Comparison of ENCODE assay signal across 14 mouse cellular contexts in the genomic region with DNA sequence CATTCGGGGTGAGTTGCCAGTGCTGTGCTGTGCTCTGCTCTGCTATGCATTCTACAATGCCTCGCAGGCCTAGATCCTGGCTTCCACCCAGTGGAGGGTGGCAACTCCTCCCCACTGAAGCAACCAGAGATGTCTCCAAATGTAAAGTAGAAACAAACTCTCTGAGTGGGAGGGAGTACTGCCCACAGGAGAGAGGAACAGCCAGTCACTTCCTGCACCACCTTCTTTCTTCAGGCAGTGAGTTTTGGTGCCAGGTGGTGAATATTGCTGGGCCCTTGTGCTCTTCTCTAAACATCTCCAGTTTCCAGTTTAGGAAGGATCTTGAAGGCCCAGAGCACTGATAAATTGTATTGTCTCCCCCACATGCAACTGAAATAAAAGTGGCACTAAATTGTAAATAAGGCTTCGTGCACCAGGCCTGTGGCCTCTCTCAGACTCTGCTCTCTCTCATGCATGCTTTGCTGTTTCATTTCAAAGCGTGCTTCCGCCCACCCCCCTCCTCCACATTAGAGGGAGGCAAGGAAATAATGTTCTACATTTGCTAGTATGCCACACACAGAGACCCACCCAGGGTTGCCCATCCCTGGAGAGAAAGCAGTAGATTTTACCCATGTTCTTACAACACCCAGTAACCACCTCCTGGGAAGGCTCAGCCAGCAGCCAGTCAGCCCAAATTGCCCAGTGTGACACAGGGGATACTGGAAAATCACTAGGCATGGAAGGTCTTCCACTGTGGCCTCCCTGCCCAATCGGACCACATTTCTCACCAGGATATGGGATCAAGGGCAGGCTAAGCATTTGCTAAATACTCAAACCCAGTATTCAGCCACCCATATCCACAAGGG. TPM values are rescaled to one million over a fixed set of nuclear protein-coding genes. Genes with fewer than 3 reads are reported as not detected.
DNase-seq lines count a peak whose midpoint lies in the region; ATAC-seq lines count a peak whose summit lies in the region.
"Had no signal": no experiment of that assay in that cellular context is flagged by ENCODE, and none has a peak within 500 bp of the region (broad histone marks: within the 10 kb centered on the region; RNA-seq: fewer than 3 reads in every experiment).

No protein-coding gene starts in this region.

- H3K27ac ChIP-seq in midbrain, embryonic 11.5 days (ENCODE audit: low read depth, low read length): no peak overlapping the region
- no peak overlapping the region for H3K27ac ChIP-seq in midbrain, embryonic 13.5 days

- no peaks in the 10 kb centered on the region for H3K9me3 ChIP-seq in midbrain, embryonic 11.5 days (ENCODE audit: control insufficient read depth, low read length)
- no peaks in the 10 kb centered on the region for H3K9me3 ChIP-seq in midbrain, embryonic 13.5 days

- ATAC-seq in frontal cortex, adult (ENCODE audit: low TSS enrichment): peak; percentile 96
- ATAC-seq in granulocyte monocyte progenitor cell, adult 5-6 weeks (replicated peaks; ENCODE audit: poor library complexity, severe bottlenecking): peak; percentile 37; the same call in 1 of the 2 replicates
- no peak for ATAC-seq in midbrain, embryonic 11.5 days (ENCODE audit: low FRiP score)
- no peak for ATAC-seq in midbrain, embryonic 13.5 days
- ATAC-seq: forebrain, postnatal 0 days had no signal

- 84% methylated on average over 6 of the region's 6 CpGs for WGBS in midbrain, embryonic 11.5 days
- WGBS in midbrain, embryonic 13.5 days: 79% methylated on average over 6 of the region's 6 CpGs

- H3K4me1 ChIP-seq in midbrain, embryonic 11.5 days (ENCODE audit: control insufficient read depth, insufficient read depth, low read length): no peaks in the 10 kb centered on the region
- no peaks in the 10 kb centered on the region for H3K4me1 ChIP-seq in midbrain, embryonic 13.5 days (replicated peaks)

- DNase-seq in frontal cortex, postnatal 14 days (ENCODE audit: low spot score in 2 of 2): no peak
- peak; percentile 19 for DNase-seq in lung, postnatal 25 days (ENCODE audit: low spot score)
- DNase-seq in lung, adult 18-20 months: no peak
- peak; percentile 48 to 49 for DNase-seq in thymus, postnatal 10 days (ENCODE audit: low spot score in 2 of 2)
- DNase-seq in midbrain, embryonic 11.5 days (ENCODE audit: low spot score, missing footprints): no peak
- DNase-seq: cerebellum, postnatal 36 days; forebrain, postnatal 0 days; heart, postnatal 10 days; lung, adult 2 months had no signal

- no peak overlapping the region for H3K4me3 ChIP-seq in midbrain, embryonic 11.5 days (ENCODE audit: low read depth, low read length)
- H3K4me3 ChIP-seq in midbrain, embryonic 13.5 days (replicated peaks): no peak overlapping the region

- no peaks in the 10 kb centered on the region for H3K36me3 ChIP-seq in midbrain, embryonic 11.5 days (ENCODE audit: control insufficient read depth, insufficient read depth, low read length)
- no peaks in the 10 kb centered on the region for H3K36me3 ChIP-seq in midbrain, embryonic 13.5 days

- no peaks in the 10 kb centered on the region for H3K27me3 ChIP-seq in midbrain, embryonic 11.5 days (ENCODE audit: control insufficient read depth, insufficient read depth, low read length)
- H3K27me3 ChIP-seq in midbrain, embryonic 13.5 days: no peaks in the 10 kb centered on the region
- H3K27me3 ChIP-seq: CH12.LX had no signal

- H3K9ac ChIP-seq in midbrain, embryonic 11.5 days (ENCODE audit: low read length): no peak overlapping the region
- H3K9ac ChIP-seq in midbrain, embryonic 13.5 days (replicated peaks): no peak overlapping the region
- H3K9ac ChIP-seq: forebrain, postnatal 0 days had no signal

- H3K4me2 ChIP-seq in midbrain, embryonic 11.5 days: no peak overlapping the region
- H3K4me2 ChIP-seq in midbrain, embryonic 13.5 days (replicated peaks): no peak overlapping the region

RNA-seq across cellular contexts. Expression of a gene that starts 13.5 kb away (rescaled TPM):
- 12.9 and 20.7 TPM in 2 replicates for total RNA-seq in granulocyte monocyte progenitor cell, adult 5-6 weeks (2014; fragmentation: Nextera tagmentation)
- total RNA-seq in granulocyte monocyte progenitor cell, adult 5-6 weeks (2017): 3.7 and 14.6 TPM in 2 replicates
- 5.8 and 6.0 TPM in 2 replicates for polyA plus RNA-seq in midbrain, embryonic 11.5 days (2014; fragmentation: Nextera tagmentation; extraction: Ambion mirVana)
- 5.6 and 6.9 TPM in 2 replicates for polyA plus RNA-seq in midbrain, embryonic 13.5 days (2015; fragmentation: Nextera tagmentation; extraction: Ambion mirVana)
- total RNA-seq: monocyte, adult 5-6 weeks had no signal

Comparison
In these comparisons a context has a peak if more than half of its experiments do, and no peak if none do; other contexts are left out.
1. DNase-seq: peak in lung, postnatal 25 days (single experiment) and thymus, postnatal 10 days (2 of 2); none in frontal cortex, postnatal 14 days (0 of 2), lung, adult 18-20 months (0 of 2) and midbrain, embryonic 11.5 days (single experiment).
2. ATAC-seq: peak in frontal cortex, adult (single experiment) and granulocyte monocyte progenitor cell, adult 5-6 weeks (single experiment); none in midbrain, embryonic 11.5 days (single experiment) and midbrain, embryonic 13.5 days (single experiment).